Mouse (Mus musculus): ENCODE data around the gene Gpc5. TPM values are rescaled to one million over a fixed set of nuclear protein-coding genes. Genes with fewer than 3 reads are reported as not detected.

Gene Gpc5
- total RNA-seq, 2 experiments from 2014 or later = 0.19 to 0.20 TPM

- no peak for DNase-seq
Measured at GRCm38 (mm10) chr14:116338395-116338794, 1246.4 kb downstream of the Gpc5 start.

GRCm38 (mm10) chr14:116348560-116348959 is 1256.5 kb downstream of the Gpc5 start:
- DNase-seq = no peak

GRCm38 (mm10) chr14:116384602-116385001 is 1292.6 kb downstream of the Gpc5 start:
- DNase-seq = no peak

GRCm38 (mm10) chr14:116415511-116415910 is 1323.5 kb downstream of the Gpc5 start:
- DNase-seq = no peak

- DNase-seq = no peak
Measured at GRCm38 (mm10) chr14:116448219-116448618, 1356.2 kb downstream of the Gpc5 start.

GRCm38 (mm10) chr14:116453356-116453755 is 1361.3 kb downstream of the Gpc5 start:
- DNase-seq = no peak

GRCm38 (mm10) chr14:116456211-116456610 is 1364.2 kb downstream of the Gpc5 start:
- DNase-seq = no peak

- DNase-seq = no peak
Measured at GRCm38 (mm10) chr14:116473378-116474179, 1381.6 kb downstream of the Gpc5 start.

- DNase-seq = no peak
Measured at GRCm38 (mm10) chr14:116494285-116494850, 1402.4 kb downstream of the Gpc5 start.

- no peak for DNase-seq
Measured at GRCm38 (mm10) chr14:116538216-116538615, 1446.2 kb downstream of the Gpc5 start.

- no peak for DNase-seq
Measured at GRCm38 (mm10) chr14:116543746-116544145, 1451.7 kb downstream of the Gpc5 start.

GRCm38 (mm10) chr14:116551401-116551800 is 1459.4 kb downstream of the Gpc5 start:
- no peak for DNase-seq

- DNase-seq = no peak
Measured at GRCm38 (mm10) chr14:116553316-116553715, 1461.3 kb downstream of the Gpc5 start.

GRCm38 (mm10) chr14:116558141-116558800 is 1466.3 kb downstream of the Gpc5 start:
- no peak for DNase-seq

GRCm38 (mm10) chr14:116559990-116560389 is 1468.0 kb downstream of the Gpc5 start:
- DNase-seq = no peak

Small RNA genes within 50 kb of the gene (microRNA-seq; reads per million reads assigned to microRNA genes)
- gene Mir17 = 2,413 to 2,893 reads per million in 2 experiments
- 365 to 434 reads per million in 2 experiments for gene Mir18
- gene Mir19a = 1.3 to 4.1 reads per million in 2 experiments
- 0.75 to 2.2 reads per million in 2 experiments for gene Mir19b-1
- 1,041 to 1,099 reads per million in 2 experiments for gene Mir20a
- gene Mir92-1 = 513 to 834 reads per million in 2 experiments
